ENCODE assay signal across 18 mouse cellular contexts in genomic region chr4:48660619-48661575, GRCm38 (mm10). TPM values are rescaled to one million over a fixed set of nuclear protein-coding genes. Genes with fewer than 3 reads are reported as not detected.
A peak's percentile ranks its signal among the peaks of the same experiment; 100 is the strongest.
DNase-seq lines count a peak whose midpoint lies in the region; ATAC-seq and TF ChIP-seq lines count a peak whose summit lies in the region.
"Had no signal": no experiment of that assay in that cellular context is flagged by ENCODE, and none has a peak within 500 bp of the region (broad histone marks: within the 10 kb centered on the region; RNA-seq: fewer than 3 reads in every experiment).

No protein-coding gene starts in this region.

- WGBS in limb, embryonic 14.5 days: 85% methylated on average over 7 of the region's 7 CpGs
- 93% methylated on average over 7 of the region's 7 CpGs for WGBS in limb, embryonic 10.5 days
- WGBS in forebrain, embryonic 16.5 days: 59% methylated on average over 7 of the region's 7 CpGs

- ATAC-seq in limb, embryonic 14.5 days (ENCODE audit: low FRiP score, low read depth): peak; percentile 13; the same call in 1 of the 2 replicates
- peak; percentile 50 for ATAC-seq in forebrain, embryonic 16.5 days
- ATAC-seq: liver, postnatal 0 days had no signal

- intact Hi-C loops in gastrocnemius, adult 2 months (cut with DNase I): no loop called here

- no peak overlapping the region for H3K9ac ChIP-seq in limb, embryonic 14.5 days (ENCODE audit: low read depth, low read length, severe bottlenecking)
- H3K9ac ChIP-seq in forebrain, embryonic 16.5 days (replicated peaks; ENCODE audit: low read depth, low read length): no peak overlapping the region
- H3K9ac ChIP-seq: limb, embryonic 15.5 days; liver, postnatal 0 days; neural tube, embryonic 12.5 days had no signal

- H3K4me3 ChIP-seq in gastrocnemius, adult 2 months: peak overlapping the region; percentile 31; the same call in 1 of the 2 replicates
- no peak overlapping the region for H3K4me3 ChIP-seq in limb, embryonic 14.5 days (replicated peaks; ENCODE audit: low read length)
- no peak overlapping the region for H3K4me3 ChIP-seq in limb, embryonic 10.5 days
- no peak overlapping the region for H3K4me3 ChIP-seq in forebrain, embryonic 16.5 days (replicated peaks; ENCODE audit: low read length)
- H3K4me3 ChIP-seq: limb, embryonic 15.5 days; neural tube, embryonic 12.5 days had no signal

- H3K27me3 ChIP-seq in limb, embryonic 14.5 days (ENCODE audit: control insufficient read depth, insufficient read depth, low read length): no peaks in the 10 kb centered on the region
- no peaks in the 10 kb centered on the region for H3K27me3 ChIP-seq in limb, embryonic 10.5 days (ENCODE audit: low read depth, poor library complexity, severe bottlenecking)
- no peaks in the 10 kb centered on the region for H3K27me3 ChIP-seq in forebrain, embryonic 16.5 days (replicated peaks; ENCODE audit: control insufficient read depth, insufficient read depth, low read length)
- H3K27me3 ChIP-seq: CH12.LX; limb, embryonic 15.5 days; neural tube, embryonic 12.5 days had no signal

- DNase-seq in gastrocnemius, adult 2 months: peak; percentile 36
- no peak for DNase-seq in gastrocnemius, adult 8-10 months (ENCODE audit: low spot score in 2 of 2)
- DNase-seq in limb, embryonic 14.5 days (ENCODE audit: low spot score): no peak
- no peak for DNase-seq in limb, embryonic 10.5 days (ENCODE audit: low spot score)
- peak; percentile 55 for DNase-seq in brain, embryonic 14.5 days (ENCODE audit: low read depth)
- DNase-seq in urinary bladder, postnatal 36 days (ENCODE audit: low spot score in 2 of 2): no peak
- DNase-seq: adrenal gland, postnatal 36 days; cerebellum, adult 11-12 months; heart, adult 18-20 months; liver, postnatal 0 days; midbrain, embryonic 14.5 days; right cerebral cortex, postnatal 25 days had no signal

- no peak for TF ChIP-seq POLR2A in limb, embryonic 14.5 days (IDR thresholded peaks at IDR 0.05; ENCODE audit: borderline replicate concordance, extremely low read depth, insufficient read depth, insufficient read length)
- no peak for TF ChIP-seq POLR2A in brain, embryonic 14.5 days (IDR thresholded peaks at IDR 0.05; ENCODE audit: borderline replicate concordance, extremely low read depth, insufficient read depth, insufficient read length, poor library complexity, severe bottlenecking)

- no peak for TF ChIP-seq CTCF in gastrocnemius, adult 2 months (IDR thresholded peaks at IDR 0.05)
- TF ChIP-seq CTCF in brain, embryonic 14.5 days (IDR thresholded peaks at IDR 0.05; ENCODE audit: borderline replicate concordance, extremely low read depth, insufficient read depth, insufficient read length): no peak

- peak overlapping the region; percentile 68 for H3K27ac ChIP-seq in gastrocnemius, adult 2 months
- H3K27ac ChIP-seq in limb, embryonic 14.5 days (replicated peaks; ENCODE audit: low read depth, low read length): no peak overlapping the region
- H3K27ac ChIP-seq in limb, embryonic 10.5 days: no peak overlapping the region
- H3K27ac ChIP-seq in forebrain, embryonic 16.5 days (ENCODE audit: low read length): 0 out of 2 replicates have a peak overlapping the region, but pooled peaks have one; percentile 29
- H3K27ac ChIP-seq: limb, embryonic 15.5 days; neural tube, embryonic 12.5 days had no signal

- no peaks in the 10 kb centered on the region for H3K4me1 ChIP-seq in limb, embryonic 14.5 days (ENCODE audit: control insufficient read depth, insufficient read depth, low read length)
- H3K4me1 ChIP-seq in limb, embryonic 10.5 days: no peaks in the 10 kb centered on the region
- peaks cover 7% of the 10 kb centered on the region; the same call in 1 of the 2 replicates for H3K4me1 ChIP-seq in forebrain, embryonic 16.5 days (replicated peaks; ENCODE audit: control insufficient read depth, insufficient read depth, low read length)
- H3K4me1 ChIP-seq: limb, embryonic 15.5 days; neural tube, embryonic 12.5 days had no signal

- no peak overlapping the region for H3K4me2 ChIP-seq in limb, embryonic 14.5 days (replicated peaks; ENCODE audit: low read depth, low read length, severe bottlenecking)
- no peak overlapping the region for H3K4me2 ChIP-seq in forebrain, embryonic 16.5 days (ENCODE audit: low read length)
- H3K4me2 ChIP-seq: limb, embryonic 15.5 days; neural tube, embryonic 12.5 days had no signal

- H3K36me3 ChIP-seq in limb, embryonic 14.5 days (ENCODE audit: control insufficient read depth, insufficient read depth, low read length): peaks cover 56% of the 10 kb centered on the region
- peaks cover 94% of the 10 kb centered on the region for H3K36me3 ChIP-seq in limb, embryonic 10.5 days
- peaks cover 28% of the 10 kb centered on the region for H3K36me3 ChIP-seq in forebrain, embryonic 16.5 days (ENCODE audit: control insufficient read depth, insufficient read depth)

- H3K9me3 ChIP-seq in limb, embryonic 14.5 days (ENCODE audit: control insufficient read depth, low read length): no peaks in the 10 kb centered on the region
- no peaks in the 10 kb centered on the region for H3K9me3 ChIP-seq in limb, embryonic 10.5 days (replicated peaks)
- H3K9me3 ChIP-seq in forebrain, embryonic 16.5 days (ENCODE audit: control insufficient read depth, low read length): no peaks in the 10 kb centered on the region
- H3K9me3 ChIP-seq: limb, embryonic 15.5 days; neural tube, embryonic 12.5 days had no signal

RNA-seq across cellular contexts. Expression of gene Cavin4, which starts 2.4 kb away (rescaled TPM):
- total RNA-seq in gastrocnemius, adult 2 months (2021): 100 to 1,000 TPM; 116 to 159 TPM
- 100 to 1,000 TPM; 106 to 154 (median 118) TPM for total RNA-seq in gastrocnemius, adult 8-10 months (2022)
- 2.7 and 5.2 TPM in 2 replicates for polyA plus RNA-seq in limb, embryonic 14.5 days (2012; rRNA removed)
- polyA plus RNA-seq in limb, embryonic 14.5 days (2014; fragmentation: Nextera tagmentation; extraction: Ambion mirVana): 3.4 and 5.7 TPM in 2 replicates
- polyA plus RNA-seq in limb, embryonic 10.5 days (2016; fragmentation: Nextera tagmentation; extraction: Ambion mirVana): 1.3 and 1.6 TPM in 2 replicates
- polyA plus RNA-seq in brain, embryonic 14.5 days (2012; rRNA removed): 2.3 and 3.4 TPM in 2 replicates
- polyA plus RNA-seq in forebrain, embryonic 16.5 days (2015; fragmentation: Nextera tagmentation; extraction: Ambion mirVana): 1.1 and 1.4 TPM in 2 replicates
- total RNA-seq: common myeloid progenitor, adult 5-6 weeks had no signal
- polyA plus RNA-seq: large intestine, adult 2 months had no signal

Comparison
In these comparisons a context has a peak if more than half of its experiments do, and no peak if none do; other contexts are left out.
1. DNase-seq: peak in gastrocnemius, adult 2 months (single experiment) and brain, embryonic 14.5 days (single experiment); none in gastrocnemius, adult 8-10 months (0 of 2), limb, embryonic 14.5 days (single experiment), limb, embryonic 10.5 days (single experiment) and urinary bladder, postnatal 36 days (0 of 2).
2. H3K27ac ChIP-seq: peak in gastrocnemius, adult 2 months (single experiment) and forebrain, embryonic 16.5 days (single experiment); none in limb, embryonic 14.5 days (single experiment) and limb, embryonic 10.5 days (single experiment).